Mouse (Mus musculus): ENCODE results near the gene Nomo1.

Gene Nomo1

GRCm38 (mm10) chr7:46103771-46104170 is 70.3 kb downstream of the Nomo1 start:
- no peak for DNase-seq

- DNase-seq, result peak; percentile 80 to 84
Observed at GRCm38 (mm10) chr7:46104256-46104915, 70.9 kb downstream of the Nomo1 start.

DNA sequence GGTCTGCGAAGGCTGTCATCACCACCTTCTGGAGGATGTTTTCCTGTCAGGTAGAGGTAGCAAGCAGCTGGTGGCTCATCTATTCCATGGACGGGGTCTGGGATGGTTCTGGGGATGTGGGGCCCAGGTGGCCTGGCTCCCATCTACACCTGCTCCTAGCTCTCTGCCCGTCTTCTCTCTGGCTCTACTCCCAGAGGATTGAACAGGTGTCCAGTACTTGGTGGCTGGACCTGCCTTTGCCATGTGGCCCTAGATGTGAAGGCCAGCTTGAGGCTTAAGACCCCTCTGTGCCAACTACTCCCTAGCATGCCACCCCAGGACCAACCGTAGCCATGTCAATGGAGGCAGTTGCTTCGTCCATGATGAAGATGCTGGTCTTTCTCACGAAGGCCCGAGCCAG is 72.0 kb downstream of the Nomo1 start:
- DNase-seq, result peak; percentile 37 to 63

- DNase-seq, result no peak
Observed at GRCm38 (mm10) chr7:46110079-46110478, 76.6 kb downstream of the Nomo1 start.

- DNase-seq, result no peak
Observed at GRCm38 (mm10) chr7:46111212-46111817, 77.8 kb downstream of the Nomo1 start.

GRCm38 (mm10) chr7:46111938-46112337 is 78.4 kb downstream of the Nomo1 start:
- no peak for DNase-seq

GRCm38 (mm10) chr7:46113435-46113834 is 79.9 kb downstream of the Nomo1 start:
- peak; percentile 54 to 55 for DNase-seq

- DNase-seq, result no peak
Observed at GRCm38 (mm10) chr7:46116118-46116581, 82.7 kb downstream of the Nomo1 start.

GRCm38 (mm10) chr7:46117035-46117434 is 83.5 kb downstream of the Nomo1 start:
- no peak for DNase-seq

DNA sequence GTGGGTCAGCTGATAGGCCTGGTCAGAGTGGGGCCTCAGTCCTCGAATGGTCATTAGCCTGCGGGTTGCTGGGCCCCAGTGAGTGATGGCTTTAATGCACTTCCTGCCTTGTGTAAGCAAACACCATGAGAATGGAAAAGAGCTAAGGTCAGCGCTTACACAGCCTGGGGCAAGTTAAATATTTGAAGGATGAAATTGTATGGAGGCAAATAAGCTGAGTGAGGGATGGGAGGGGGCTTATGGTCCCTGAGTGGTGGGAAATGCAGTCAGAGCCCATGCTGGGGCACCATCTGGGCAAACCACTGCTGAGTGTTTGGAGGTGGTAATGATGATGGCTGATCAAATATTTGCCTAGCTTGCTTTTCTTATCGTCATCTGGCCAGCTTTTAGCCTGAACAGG is 89.5 kb downstream of the Nomo1 start:
- no peak for DNase-seq

- DNase-seq, result no peak
Observed at GRCm38 (mm10) chr7:46124460-46124859, 91.0 kb downstream of the Nomo1 start.

DNA sequence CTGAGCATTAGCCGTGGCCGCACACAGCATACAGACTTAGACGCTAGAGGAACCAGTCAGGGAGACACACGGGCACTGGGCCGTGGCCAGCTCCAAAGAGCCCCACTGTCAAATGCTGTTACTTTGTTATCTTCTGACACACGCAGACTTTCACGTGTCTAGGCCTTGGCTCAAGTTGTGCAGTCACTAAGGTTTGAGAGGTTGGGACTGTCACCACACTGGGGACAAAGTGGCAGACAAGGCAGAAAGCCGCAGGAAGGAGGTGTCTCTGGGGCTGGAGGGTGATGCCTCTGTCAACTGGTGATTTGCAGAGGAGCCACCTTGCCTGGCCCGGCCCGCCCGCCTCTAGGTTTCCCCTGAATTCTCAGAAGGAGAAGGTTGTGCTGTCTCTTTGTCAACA is 91.8 kb downstream of the Nomo1 start:
- peak in 1 of 2 experiments; percentile 11 for DNase-seq

DNA sequence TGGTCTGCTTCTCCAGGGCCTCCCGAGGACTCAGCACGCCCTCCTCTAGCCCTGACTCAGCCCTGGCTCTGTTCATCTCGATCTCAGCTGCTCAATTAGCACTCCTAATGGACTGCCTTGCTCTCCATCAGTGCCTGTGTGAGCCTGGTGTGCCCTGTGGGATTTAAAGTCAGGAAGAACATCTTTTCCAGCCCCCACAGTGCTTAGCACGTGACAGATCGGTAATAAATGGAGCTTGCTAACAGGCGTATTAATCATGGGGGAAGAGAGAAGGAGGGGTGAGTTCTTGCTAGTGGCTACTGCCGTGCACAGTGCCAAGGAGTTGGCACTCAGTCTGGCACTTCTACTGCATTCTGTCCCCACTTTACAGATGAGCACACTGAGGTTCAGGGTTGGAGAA is 94.7 kb downstream of the Nomo1 start:
- peak in 1 of 2 experiments; percentile 18 for DNase-seq

- DNase-seq, result peak in 1 of 2 experiments; percentile 9
Observed at GRCm38 (mm10) chr7:46129463-46130179, 96.1 kb downstream of the Nomo1 start.

GRCm38 (mm10) chr7:46130723-46131122 is 97.2 kb downstream of the Nomo1 start:
- peak in 1 of 2 experiments; percentile 25 for DNase-seq

DNA sequence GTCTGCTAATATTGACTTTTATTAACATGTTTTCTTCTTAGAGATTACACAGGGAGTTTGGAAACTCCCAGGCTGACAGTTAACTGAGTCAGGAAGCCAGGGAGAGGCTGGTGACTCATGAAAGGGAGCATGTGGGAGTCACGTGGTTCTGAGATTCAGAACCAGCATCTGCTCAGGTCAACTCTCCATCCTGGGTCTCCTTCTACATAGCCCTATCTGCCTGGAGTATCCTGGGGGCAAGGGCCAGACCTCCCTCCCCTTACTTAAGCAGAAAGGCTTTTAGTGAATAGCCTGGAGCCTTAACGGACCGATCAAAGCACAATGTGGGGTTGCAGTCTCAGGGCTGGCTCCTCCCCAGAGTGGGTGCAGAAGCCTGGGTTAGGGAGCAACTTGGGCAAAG is 97.8 kb downstream of the Nomo1 start:
- DNase-seq, result peak; percentile 68 to 69

GRCm38 (mm10) chr7:46131806-46132205 is 98.3 kb downstream of the Nomo1 start:
- DNase-seq, result peak; percentile 67 to 72

- no peak for DNase-seq
Observed at GRCm38 (mm10) chr7:46132229-46132628, 98.7 kb downstream of the Nomo1 start.
